Mouse (Mus musculus): ENCODE results near the gene Uggt2. TPM values are rescaled to one million over a fixed set of nuclear protein-coding genes. Genes with fewer than 3 reads are reported as not detected.

The Uggt2 gene
- polyA plus RNA-seq, 2 experiments, result 14.9 to 36.0 TPM

GRCm38 (mm10) chr14:119012607-119013431 is 86.4 kb downstream of the Uggt2 start:
- Histone ChIP-seq H3K4me2 (replicated peaks; ENCODE audit: low read depth, low read length, severe bottlenecking) (peak overlapping the region; percentile 3; the same call in 1 of the 2 replicates), H3K27me3 (ENCODE audit: control insufficient read depth, insufficient read depth, low read length) (no peaks in the 10 kb centered on the region), H3K9me3 (ENCODE audit: control insufficient read depth, low read length) (no peaks in the 10 kb centered on the region), H3K9ac (ENCODE audit: low read depth, low read length, severe bottlenecking) (no peak overlapping the region), H3K4me1 (ENCODE audit: control insufficient read depth, insufficient read depth, low read length) (no peaks in the 10 kb centered on the region), H3K4me3 (replicated peaks; ENCODE audit: low read length) (no peak overlapping the region), H3K36me3 (ENCODE audit: control insufficient read depth, insufficient read depth, low read length) (peaks cover 42% of the 10 kb centered on the region), H3K27ac (replicated peaks; ENCODE audit: low read depth, low read length) (no peak overlapping the region)
- DNase-seq (ENCODE audit: low spot score) (peak; percentile 28), ATAC-seq (ENCODE audit: low FRiP score, low read depth) (0 out of 2 replicates have a peak, but pooled peaks have one; percentile 50)
- 53% methylated on average over 23 of the region's 23 CpGs for WGBS
- no peak for TF ChIP-seq POLR2A (IDR thresholded peaks at IDR 0.05; ENCODE audit: borderline replicate concordance, extremely low read depth, insufficient read depth, insufficient read length)

DNA sequence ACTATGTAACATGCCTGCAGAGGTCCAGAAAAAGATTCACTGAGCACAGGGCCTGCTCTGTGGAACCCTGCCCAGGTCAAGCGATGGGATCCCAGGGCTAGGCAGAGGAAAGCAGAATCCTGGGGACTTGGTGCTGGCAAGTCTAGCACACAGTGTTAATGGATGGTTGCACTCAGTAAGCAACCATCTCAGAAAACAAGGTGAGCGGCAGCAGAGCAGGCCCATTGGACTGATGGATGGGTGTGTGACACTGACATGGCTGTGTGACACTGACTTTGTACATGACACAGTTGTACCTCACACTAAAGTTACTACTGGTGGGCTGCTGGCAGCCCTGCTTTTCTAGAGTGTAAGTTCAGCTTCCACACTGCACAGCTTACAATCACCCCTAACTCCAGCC is 89.7 kb downstream of the Uggt2 start:
- peaks cover 26% of the 10 kb centered on the region for H3K36me3 ChIP-seq (ENCODE audit: control insufficient read depth, insufficient read depth, low read length)
- no peak overlapping the region for H3K27ac ChIP-seq (replicated peaks; ENCODE audit: low read depth, low read length)
- no peaks in the 10 kb centered on the region for H3K9me3 ChIP-seq (ENCODE audit: control insufficient read depth, low read length)
- no peak for TF ChIP-seq POLR2A (IDR thresholded peaks at IDR 0.05; ENCODE audit: borderline replicate concordance, extremely low read depth, insufficient read depth, insufficient read length)
- H3K9ac ChIP-seq (ENCODE audit: low read depth, low read length, severe bottlenecking), result no peak overlapping the region
- 92% methylated on average over 2 of the region's 2 CpGs for WGBS
- H3K4me2 ChIP-seq (replicated peaks; ENCODE audit: low read depth, low read length, severe bottlenecking), result no peak overlapping the region
- DNase-seq (ENCODE audit: low spot score) (no peak), ATAC-seq (ENCODE audit: low FRiP score, low read depth) (no peak)
- H3K27me3 ChIP-seq (ENCODE audit: control insufficient read depth, insufficient read depth, low read length), result no peaks in the 10 kb centered on the region
- no peak overlapping the region for H3K4me3 ChIP-seq (replicated peaks; ENCODE audit: low read length)
- H3K4me1 ChIP-seq (ENCODE audit: control insufficient read depth, insufficient read depth, low read length), result no peaks in the 10 kb centered on the region

DNA sequence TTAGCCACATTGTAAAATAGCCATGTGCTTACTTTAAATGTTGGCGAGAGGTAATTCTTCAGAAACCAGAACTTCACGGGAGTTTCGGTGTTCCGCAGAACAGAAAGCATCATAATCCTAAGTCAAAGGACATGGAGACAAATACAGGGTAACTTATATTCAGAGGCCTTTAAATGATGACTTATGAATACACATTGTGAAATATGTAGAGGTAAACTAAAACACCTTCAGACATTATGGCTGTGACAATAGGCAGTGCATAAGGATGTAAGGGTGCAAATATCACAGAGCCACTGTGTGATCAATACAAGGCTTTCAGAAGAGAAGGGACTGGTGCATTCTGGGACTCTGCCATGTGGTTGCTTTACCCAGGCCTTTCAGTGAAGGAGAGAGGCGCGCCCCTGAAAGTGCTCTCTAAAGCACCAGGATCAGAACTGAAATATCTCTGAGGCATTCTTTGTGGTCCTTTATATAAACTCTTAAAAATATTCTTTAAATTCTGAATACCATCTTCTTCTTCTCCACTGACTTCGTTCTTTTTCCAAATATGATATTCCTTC is 91.1 kb downstream of the Uggt2 start:
- ATAC-seq (ENCODE audit: low FRiP score, low read depth), result no peak
- DNase-seq (ENCODE audit: low spot score), result no peak
- Histone ChIP-seq H3K4me2 (replicated peaks; ENCODE audit: low read depth, low read length, severe bottlenecking) (peak overlapping the region; percentile 92), H3K27ac (replicated peaks; ENCODE audit: low read depth, low read length) (no peak overlapping the region), H3K36me3 (ENCODE audit: control insufficient read depth, insufficient read depth, low read length) (peaks cover 21% of the 10 kb centered on the region), H3K9ac (ENCODE audit: low read depth, low read length, severe bottlenecking) (no peak overlapping the region), H3K4me3 (replicated peaks; ENCODE audit: low read length) (peak overlapping the region; percentile 46), H3K27me3 (ENCODE audit: control insufficient read depth, insufficient read depth, low read length) (no peaks in the 10 kb centered on the region), H3K9me3 (ENCODE audit: control insufficient read depth, low read length) (no peaks in the 10 kb centered on the region), H3K4me1 (ENCODE audit: control insufficient read depth, insufficient read depth, low read length) (no peaks in the 10 kb centered on the region)
- 53% methylated on average over 7 of the region's 7 CpGs for WGBS
- no peak for TF ChIP-seq POLR2A (IDR thresholded peaks at IDR 0.05; ENCODE audit: borderline replicate concordance, extremely low read depth, insufficient read depth, insufficient read length)

DNA sequence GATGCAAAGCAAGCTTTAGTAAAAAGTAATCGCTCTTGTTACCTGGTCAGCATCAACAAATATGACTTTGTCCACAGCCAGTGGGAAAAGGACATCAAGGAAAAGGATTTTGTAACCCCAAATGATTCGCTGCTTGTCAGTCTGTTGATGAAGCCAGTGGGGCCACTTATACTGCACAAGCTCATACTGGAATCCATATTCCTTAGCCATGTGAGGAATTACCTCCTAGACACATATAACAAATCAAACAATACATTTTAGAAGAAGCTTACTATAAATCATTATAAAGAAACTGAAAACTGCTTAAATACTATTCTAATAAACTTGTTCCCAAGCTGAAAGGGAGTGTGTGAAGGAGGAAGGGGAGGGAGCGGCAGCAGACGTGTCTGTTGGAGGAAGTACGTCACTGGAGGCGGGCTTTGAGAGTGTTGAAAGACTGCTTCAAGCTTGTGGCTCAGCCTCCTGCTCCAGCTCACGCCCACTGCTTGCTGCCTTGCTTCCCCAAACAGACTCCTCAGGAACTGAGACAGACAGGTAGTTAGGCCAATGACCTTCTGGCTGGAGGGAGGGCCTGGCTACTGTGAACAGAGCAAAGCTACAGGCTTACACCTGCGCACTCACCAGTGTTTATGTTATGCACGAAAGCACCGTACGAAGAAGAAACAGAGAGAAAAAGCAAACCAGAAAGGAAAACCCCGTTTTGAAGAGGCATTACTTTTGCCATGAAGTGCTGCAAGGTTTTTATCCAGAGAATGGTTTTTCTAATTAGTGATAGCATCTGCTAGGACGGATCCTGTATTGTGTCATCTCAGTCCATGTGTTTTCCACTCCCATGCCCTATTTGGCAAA is 91.9 kb downstream of the Uggt2 start:
- Histone ChIP-seq H3K36me3 (ENCODE audit: control insufficient read depth, insufficient read depth, low read length) (peaks cover 17% of the 10 kb centered on the region), H3K4me1 (ENCODE audit: control insufficient read depth, insufficient read depth, low read length) (no peaks in the 10 kb centered on the region), H3K4me3 (replicated peaks; ENCODE audit: low read length) (peak overlapping the region; percentile 46), H3K4me2 (replicated peaks; ENCODE audit: low read depth, low read length, severe bottlenecking) (peak overlapping the region; percentile 92), H3K27ac (replicated peaks; ENCODE audit: low read depth, low read length) (0 out of 2 replicates have a peak overlapping the region, but pooled peaks have one; percentile 55), H3K27me3 (ENCODE audit: control insufficient read depth, insufficient read depth, low read length) (no peaks in the 10 kb centered on the region), H3K9me3 (ENCODE audit: control insufficient read depth, low read length) (no peaks in the 10 kb centered on the region), H3K9ac (ENCODE audit: low read depth, low read length, severe bottlenecking) (peak overlapping the region; percentile 36)
- TF ChIP-seq POLR2A (IDR thresholded peaks at IDR 0.05; ENCODE audit: borderline replicate concordance, extremely low read depth, insufficient read depth, insufficient read length), result no peak
- DNase-seq (ENCODE audit: low spot score), result peak; percentile 99
- WGBS, result 2% methylated on average over 13 of the region's 13 CpGs
- peak; percentile 100 for ATAC-seq (ENCODE audit: low FRiP score, low read depth)
